Mouse (Mus musculus): ENCODE data around the gene Cobl.

DNA sequence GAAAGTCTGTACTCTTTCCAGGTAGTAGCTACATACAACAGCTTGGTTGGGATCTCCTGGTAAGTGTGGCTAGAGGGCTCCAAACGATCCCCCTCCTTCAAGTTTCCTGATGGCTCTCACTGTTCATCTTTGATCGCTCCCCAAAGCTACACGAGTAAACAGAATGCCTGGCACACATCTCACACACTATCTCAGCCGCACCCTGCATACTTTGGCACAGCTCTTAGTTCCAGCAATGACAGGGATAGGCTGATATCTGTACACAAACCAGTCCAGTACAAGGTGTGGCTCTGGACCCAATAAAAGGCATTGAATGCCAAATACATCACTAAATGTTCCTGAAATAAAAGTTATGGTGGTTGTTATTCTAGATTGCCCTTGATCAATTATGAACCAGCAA lies 55.3 kb downstream of the Cobl start:
- TF ChIP-seq CTCF (IDR thresholded peaks at IDR 0.05; ENCODE audit: low read depth) (no peak), EP300 (IDR thresholded peaks at IDR 0.05; ENCODE audit: low read depth) (no peak)
